Mouse (Mus musculus): ENCODE data around the gene Cfdp1. TPM values are rescaled to one million over a fixed set of nuclear protein-coding genes. Genes with fewer than 3 reads are reported as not detected.
A peak's percentile ranks its signal among the peaks of the same experiment; 100 is the strongest.

Gene Cfdp1
- polyA plus RNA-seq, 1 experiment from 2014 or later = 194 TPM

- peak within 1 kb of the TSS; percentile 82 for H3K27ac ChIP-seq (replicated peaks)
- no peaks in the 10 kb centered on the region for H3K36me3 ChIP-seq
- peak within 1 kb of the TSS; percentile 98 for H3K9ac ChIP-seq (replicated peaks)
- no peaks in the 10 kb centered on the region for H3K27me3 ChIP-seq (replicated peaks)
- H3K9me3 ChIP-seq (replicated peaks) = no peaks in the 10 kb centered on the region
- peak within 1 kb of the TSS; percentile 81 for H3K4me2 ChIP-seq
- ATAC-seq (ENCODE audit: low FRiP score) = peak; percentile 66
- H3K4me1 ChIP-seq = peaks cover 68% of the 10 kb centered on the region
- H3K4me3 ChIP-seq (replicated peaks) = peak within 1 kb of the TSS; percentile 89
- WGBS = 11% methylated on average over 36 of the region's 40 CpGs
Observed at GRCm38 (mm10) chr8:111743792-111744696, 110.0 kb downstream of the Cfdp1 start, which contains the start of gene Bcar1. Gene Bcar1, minus strand, starts transcription at chr8:111743809.

- Histone ChIP-seq H3K9ac (replicated peaks) (peak overlapping the region; percentile 98), H3K4me1 (peaks cover 76% of the 10 kb centered on the region), H3K4me2 (peak overlapping the region; percentile 81), H3K36me3 (no peaks in the 10 kb centered on the region), H3K27me3 (replicated peaks) (no peaks in the 10 kb centered on the region), H3K27ac (replicated peaks) (peak overlapping the region; percentile 82), H3K9me3 (replicated peaks) (no peaks in the 10 kb centered on the region), H3K4me3 (replicated peaks) (peak overlapping the region; percentile 89)
- WGBS = under 1% methylated on average over 23 of the region's 44 CpGs
- peak; percentile 29; the same call in 1 of the 2 replicates for ATAC-seq (ENCODE audit: low FRiP score)
Observed at GRCm38 (mm10) chr8:111743101-111743791, 110.8 kb downstream of the Cfdp1 start.

GRCm38 (mm10) chr8:111742261-111743037 is 111.6 kb downstream of the Cfdp1 start:
- Histone ChIP-seq H3K4me1 (peaks cover 77% of the 10 kb centered on the region), H3K9ac (replicated peaks) (peak overlapping the region; percentile 98), H3K9me3 (replicated peaks) (no peaks in the 10 kb centered on the region), H3K27me3 (replicated peaks) (no peaks in the 10 kb centered on the region), H3K4me3 (replicated peaks) (peak overlapping the region; percentile 89), H3K4me2 (peak overlapping the region; percentile 81), H3K27ac (replicated peaks) (peak overlapping the region; percentile 82), H3K36me3 (no peaks in the 10 kb centered on the region)
- WGBS = 20% methylated on average over 11 of the region's 11 CpGs
- ATAC-seq (ENCODE audit: low FRiP score) = no peak

- H3K27me3 ChIP-seq (replicated peaks) = no peaks in the 10 kb centered on the region
- peak overlapping the region; percentile 98 for H3K9ac ChIP-seq (replicated peaks)
- H3K4me2 ChIP-seq = peak overlapping the region; percentile 81
- ATAC-seq (ENCODE audit: low FRiP score) = no peak
- WGBS = 62% methylated on average over 6 of the region's 6 CpGs
- no peaks in the 10 kb centered on the region for H3K36me3 ChIP-seq
- H3K4me1 ChIP-seq = peaks cover 86% of the 10 kb centered on the region
- H3K4me3 ChIP-seq (replicated peaks) = peak overlapping the region; percentile 89
- H3K27ac ChIP-seq (replicated peaks) = peak overlapping the region; percentile 82
- H3K9me3 ChIP-seq (replicated peaks) = no peaks in the 10 kb centered on the region
Observed at GRCm38 (mm10) chr8:111741556-111741955, 112.5 kb downstream of the Cfdp1 start.

GRCm38 (mm10) chr8:111740994-111741393 is 113.1 kb downstream of the Cfdp1 start:
- ATAC-seq (ENCODE audit: low FRiP score) = no peak
- Histone ChIP-seq H3K27ac (replicated peaks) (no peak overlapping the region), H3K4me1 (peaks cover 86% of the 10 kb centered on the region), H3K9me3 (replicated peaks) (no peaks in the 10 kb centered on the region), H3K36me3 (no peaks in the 10 kb centered on the region), H3K4me2 (peak overlapping the region; percentile 81), H3K27me3 (replicated peaks) (no peaks in the 10 kb centered on the region), H3K4me3 (replicated peaks) (no peak overlapping the region), H3K9ac (replicated peaks) (0 out of 2 replicates have a peak overlapping the region, but pooled peaks have one; percentile 98)
- 82% methylated on average over 8 of the region's 8 CpGs for WGBS

- WGBS = 79% methylated on average over 7 of the region's 7 CpGs
- Histone ChIP-seq H3K4me2 (peak overlapping the region; percentile 81; the same call in 1 of the 2 replicates), H3K9me3 (replicated peaks) (no peaks in the 10 kb centered on the region), H3K4me1 (peaks cover 86% of the 10 kb centered on the region), H3K36me3 (no peaks in the 10 kb centered on the region), H3K27ac (replicated peaks) (no peak overlapping the region), H3K27me3 (replicated peaks) (no peaks in the 10 kb centered on the region), H3K9ac (replicated peaks) (no peak overlapping the region), H3K4me3 (replicated peaks) (no peak overlapping the region)
- ATAC-seq (ENCODE audit: low FRiP score) = no peak
Observed at GRCm38 (mm10) chr8:111740301-111740711, 113.8 kb downstream of the Cfdp1 start.

- Histone ChIP-seq H3K9ac (replicated peaks) (peak overlapping the region; percentile 29; the same call in 1 of the 2 replicates), H3K27me3 (replicated peaks) (no peaks in the 10 kb centered on the region), H3K9me3 (replicated peaks) (no peaks in the 10 kb centered on the region), H3K4me1 (peaks cover 86% of the 10 kb centered on the region), H3K27ac (replicated peaks) (peak overlapping the region; percentile 28; the same call in 1 of the 2 replicates), H3K36me3 (no peaks in the 10 kb centered on the region), H3K4me2 (peak overlapping the region; percentile 81; the same call in 1 of the 2 replicates), H3K4me3 (replicated peaks) (no peak overlapping the region)
- WGBS = 52% methylated on average over 7 of the region's 7 CpGs
- no peak for ATAC-seq (ENCODE audit: low FRiP score)
Observed at GRCm38 (mm10) chr8:111739604-111740003, 114.5 kb downstream of the Cfdp1 start.

GRCm38 (mm10) chr8:111738867-111739266 is 115.2 kb downstream of the Cfdp1 start:
- no peaks in the 10 kb centered on the region for H3K27me3 ChIP-seq (replicated peaks)
- no peaks in the 10 kb centered on the region for H3K36me3 ChIP-seq
- no peak overlapping the region for H3K4me3 ChIP-seq (replicated peaks)
- no peaks in the 10 kb centered on the region for H3K9me3 ChIP-seq (replicated peaks)
- H3K4me2 ChIP-seq = 0 out of 2 replicates have a peak overlapping the region, but pooled peaks have one; percentile 81
- 68% methylated on average over 6 of the region's 6 CpGs for WGBS
- ATAC-seq (ENCODE audit: low FRiP score) = no peak
- peaks cover 86% of the 10 kb centered on the region for H3K4me1 ChIP-seq
- peak overlapping the region; percentile 29; the same call in 1 of the 2 replicates for H3K9ac ChIP-seq (replicated peaks)
- H3K27ac ChIP-seq (replicated peaks) = 0 out of 2 replicates have a peak overlapping the region, but pooled peaks have one; percentile 28

GRCm38 (mm10) chr8:111736321-111736720 is 117.8 kb downstream of the Cfdp1 start:
- 24% methylated on average over 7 of the region's 7 CpGs for WGBS
- Histone ChIP-seq H3K9ac (replicated peaks) (peak overlapping the region; percentile 23; the same call in 1 of the 2 replicates), H3K4me2 (0 out of 2 replicates have a peak overlapping the region, but pooled peaks have one; percentile 11), H3K4me1 (peaks cover 88% of the 10 kb centered on the region), H3K4me3 (replicated peaks) (no peak overlapping the region), H3K27me3 (replicated peaks) (no peaks in the 10 kb centered on the region), H3K27ac (replicated peaks) (no peak overlapping the region), H3K36me3 (no peaks in the 10 kb centered on the region), H3K9me3 (replicated peaks) (no peaks in the 10 kb centered on the region)
- no peak for ATAC-seq (ENCODE audit: low FRiP score)

- Histone ChIP-seq H3K36me3 (no peaks in the 10 kb centered on the region), H3K4me2 (no peak overlapping the region), H3K9me3 (replicated peaks) (no peaks in the 10 kb centered on the region), H3K4me1 (peaks cover 88% of the 10 kb centered on the region), H3K9ac (replicated peaks) (0 out of 2 replicates have a peak overlapping the region, but pooled peaks have one; percentile 23), H3K27ac (replicated peaks) (no peak overlapping the region), H3K4me3 (replicated peaks) (no peak overlapping the region), H3K27me3 (replicated peaks) (no peaks in the 10 kb centered on the region)
- no peak for ATAC-seq (ENCODE audit: low FRiP score)
- 73% methylated on average over 4 of the region's 4 CpGs for WGBS
Observed at GRCm38 (mm10) chr8:111735791-111736190, 118.3 kb downstream of the Cfdp1 start.

All from neural tube, embryonic 15.5 days (tissue).